Mouse (Mus musculus): ENCODE results near the gene Cisd1.
"Not testable (repeated sequence)": the region's sequence is repeated elsewhere in the genome, so short reads cannot be mapped to it uniquely, and the experiment has no call there.

Cisd1 gene

GRCm38 (mm10) chr10:71344579-71345143 is at the start of gene Cisd1:
Gene Cisd1 (minus strand): TSS chr10:71344954.
- peak; percentile 71 for DNase-seq (ENCODE audit: low read depth)

- DNase-seq (ENCODE audit: low read depth), result no peak
Measured at GRCm38 (mm10) chr10:71389311-71389710, 44.6 kb upstream of the Cisd1 start.

DNA sequence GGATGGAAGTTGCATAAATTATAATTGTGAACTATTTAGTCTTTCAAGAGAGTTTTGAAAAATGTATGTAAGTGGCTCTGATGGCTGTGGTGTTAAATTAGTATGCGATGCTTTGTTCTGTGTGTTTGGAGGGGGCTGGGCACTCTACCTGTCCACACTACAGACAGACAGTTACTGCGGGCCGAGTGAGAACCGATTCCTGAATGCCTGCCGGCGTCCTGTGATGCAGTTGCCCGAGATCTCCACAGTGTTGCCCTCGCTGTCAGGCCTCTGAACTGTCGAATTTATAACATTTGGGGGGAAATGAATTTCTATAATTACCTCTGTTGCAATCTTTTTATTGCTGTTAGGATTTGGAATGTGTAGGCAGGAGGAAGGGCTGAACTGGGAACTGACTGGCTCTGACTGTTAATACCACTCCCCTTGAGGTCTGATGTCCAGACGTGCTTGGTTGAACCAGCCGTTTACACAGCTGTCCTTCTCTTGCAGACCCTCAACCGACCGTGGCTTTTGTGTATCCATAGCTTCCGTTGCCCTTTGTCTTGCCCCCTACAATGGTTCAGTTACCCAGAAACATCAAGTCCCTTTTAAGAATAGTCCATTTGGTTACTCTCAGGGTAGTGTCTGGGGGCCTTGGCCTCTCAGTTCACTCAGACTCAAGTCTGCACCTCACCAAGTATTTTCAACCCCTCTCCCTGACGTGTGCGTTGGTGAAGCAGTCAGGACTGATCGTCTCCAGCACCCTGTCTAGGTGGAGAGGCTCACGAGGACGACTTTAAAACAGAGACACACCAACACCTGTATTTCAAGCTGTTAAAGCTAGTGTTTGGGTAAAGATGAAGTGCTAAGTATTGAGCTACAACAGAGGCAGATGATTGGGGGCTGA is 39.6 kb upstream of the Cisd1 start:
- DNase-seq (ENCODE audit: low read depth), result no peak

DNA sequence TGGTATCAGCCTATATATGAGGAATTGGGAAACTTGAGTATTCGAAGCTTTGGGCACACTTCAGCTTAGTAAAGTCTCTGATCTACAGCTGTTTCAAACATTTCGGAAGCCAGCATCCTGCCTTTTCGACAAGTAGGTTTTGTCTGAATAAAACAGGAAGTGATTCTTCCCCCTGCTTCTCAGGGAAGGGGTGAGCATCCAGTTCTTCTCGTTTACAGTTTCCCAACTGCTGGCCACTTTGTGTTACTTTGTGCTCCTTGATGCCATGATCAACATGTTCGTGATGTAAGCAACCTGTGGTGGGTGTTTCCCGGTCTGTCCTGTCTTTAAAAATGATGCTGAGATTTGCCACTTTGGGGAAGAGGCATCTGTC is 38.8 kb upstream of the Cisd1 start:
- not testable (repeated sequence) for DNase-seq (ENCODE audit: low read depth)

DNA sequence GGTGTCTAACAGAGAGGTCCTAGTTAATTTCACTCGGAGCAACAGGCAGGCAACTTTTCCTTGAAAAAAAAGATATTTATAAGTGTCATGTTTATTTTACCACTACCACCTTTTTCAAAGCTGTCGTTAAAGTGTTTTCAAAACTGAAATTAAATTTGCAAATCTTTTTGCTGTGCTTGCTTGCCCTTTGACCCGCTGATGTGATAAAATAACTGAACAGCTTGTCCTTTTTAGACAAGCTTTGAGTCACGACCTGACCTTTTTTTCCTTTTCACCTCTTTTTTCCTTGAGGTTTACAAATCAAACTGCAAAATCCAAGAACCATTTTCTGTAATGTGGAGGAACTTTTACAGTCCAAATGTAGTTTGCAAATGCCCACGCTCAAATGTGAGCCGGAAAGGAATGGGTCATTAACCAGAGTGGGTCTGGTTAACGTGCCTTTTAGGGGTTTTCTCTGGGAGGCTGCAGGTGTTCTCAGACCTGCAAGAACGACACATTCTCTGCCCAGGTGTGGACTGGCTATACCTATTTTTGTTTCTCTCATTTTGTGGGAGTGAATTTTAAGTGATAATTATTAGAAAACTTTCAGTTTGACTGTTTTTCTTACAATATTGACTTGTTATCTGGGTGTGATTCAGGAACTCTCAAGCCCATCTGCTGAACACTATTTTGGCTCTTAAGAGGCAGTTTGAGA is 38.3 kb upstream of the Cisd1 start:
- no peak for DNase-seq (ENCODE audit: low read depth)

DNA sequence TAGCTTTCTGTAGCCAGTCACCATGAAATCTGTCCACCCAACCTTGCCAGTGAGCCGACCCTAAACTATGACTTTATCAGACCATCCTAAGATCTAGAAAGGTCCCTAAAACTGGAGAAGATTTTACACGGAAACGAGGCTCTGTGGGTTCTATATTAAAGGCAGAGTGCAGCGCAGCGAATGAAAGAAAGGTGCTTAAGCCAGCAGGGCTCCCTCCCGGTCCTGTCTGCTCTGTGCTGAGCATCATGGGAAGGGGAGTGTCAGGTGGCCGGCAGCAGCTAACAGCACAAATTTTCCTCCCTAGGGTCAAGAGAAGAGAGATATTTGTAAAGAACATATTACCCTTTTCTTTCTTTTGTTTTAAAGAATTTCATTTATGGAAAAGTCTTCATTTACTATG is 37.4 kb upstream of the Cisd1 start:
- DNase-seq (ENCODE audit: low read depth), result no peak

GRCm38 (mm10) chr10:71381471-71382033 is 36.8 kb upstream of the Cisd1 start:
- DNase-seq (ENCODE audit: low read depth), result no peak

DNA sequence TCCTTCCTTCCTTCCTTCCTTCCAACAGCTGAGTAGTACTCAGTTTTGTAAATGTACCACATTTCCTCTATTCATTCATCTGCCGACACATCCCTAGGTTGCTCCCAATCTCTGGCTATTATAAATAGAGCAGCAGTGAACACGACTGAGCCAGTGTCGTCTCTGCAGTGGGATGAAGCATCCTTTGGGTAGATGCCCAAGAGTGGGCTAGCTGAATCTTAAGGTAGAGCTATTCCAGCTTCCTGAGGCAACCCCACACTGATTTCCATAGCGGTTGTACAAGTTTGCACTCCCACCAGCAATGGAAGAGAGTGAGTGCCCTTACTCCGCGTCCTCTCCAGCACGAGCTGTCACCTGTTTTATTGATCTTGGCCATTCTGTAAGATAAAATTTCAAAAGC is 35.7 kb upstream of the Cisd1 start:
- DNase-seq (ENCODE audit: low read depth), result no peak

DNA sequence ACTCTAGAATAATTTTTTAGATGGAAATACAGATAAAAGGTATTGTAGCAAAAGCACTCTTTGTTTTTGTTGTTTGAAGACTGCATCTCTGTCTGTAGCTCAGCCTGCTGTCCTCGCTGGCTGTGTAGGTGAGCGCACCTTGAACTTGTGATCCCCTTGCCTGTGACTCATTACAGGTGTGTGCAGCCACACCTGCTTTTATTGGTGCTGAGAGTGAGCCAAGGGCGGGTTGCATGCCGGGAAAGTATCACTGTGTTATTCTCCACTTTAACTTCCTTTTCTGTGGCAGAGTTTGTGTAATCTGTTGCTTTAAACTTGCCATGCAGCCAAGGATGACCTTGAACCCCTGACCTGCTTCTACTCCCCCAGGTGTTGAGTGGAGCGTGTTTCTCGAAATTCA is 31.3 kb upstream of the Cisd1 start:
- no peak for DNase-seq (ENCODE audit: low read depth)

DNA sequence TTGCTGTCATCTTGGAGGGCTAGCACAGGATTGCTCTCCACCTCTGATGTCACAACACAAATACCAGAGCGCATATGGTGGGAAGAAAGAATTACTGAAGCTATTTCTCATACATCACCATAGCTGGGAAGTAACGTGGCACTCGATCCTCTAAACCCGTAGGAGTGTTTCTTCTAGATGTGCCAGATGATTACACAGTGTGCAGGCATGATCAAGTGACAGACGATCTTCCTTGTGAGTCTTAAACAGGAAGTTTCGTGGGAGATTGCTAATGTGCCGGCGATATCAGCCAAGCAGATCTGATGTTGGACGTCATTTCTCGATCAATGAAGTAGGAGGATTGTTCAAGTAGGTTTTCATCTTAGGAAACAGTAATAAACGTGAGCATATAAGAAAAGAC is 29.0 kb upstream of the Cisd1 start:
- no peak for DNase-seq (ENCODE audit: low read depth)

DNA sequence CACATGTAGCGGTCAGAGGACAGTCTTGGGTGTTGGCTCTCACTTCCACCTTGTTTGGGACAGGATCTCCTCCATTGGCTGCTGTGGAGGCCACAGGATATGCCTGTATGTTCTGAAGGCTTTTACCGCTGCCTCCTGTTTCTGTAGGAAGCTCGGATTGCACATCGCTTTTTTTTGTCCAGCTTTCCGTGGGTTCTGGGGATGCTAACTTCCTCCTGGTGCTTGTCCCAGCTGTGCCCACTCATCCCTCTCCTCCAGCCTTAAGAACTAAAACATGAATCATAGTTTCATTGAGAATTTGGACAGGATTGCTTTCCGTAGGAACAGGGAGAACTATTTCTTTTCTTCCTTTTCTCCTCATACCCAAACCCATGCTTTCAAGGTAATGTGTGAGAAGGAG is 27.1 kb upstream of the Cisd1 start:
- no peak for DNase-seq (ENCODE audit: low read depth)

DNA sequence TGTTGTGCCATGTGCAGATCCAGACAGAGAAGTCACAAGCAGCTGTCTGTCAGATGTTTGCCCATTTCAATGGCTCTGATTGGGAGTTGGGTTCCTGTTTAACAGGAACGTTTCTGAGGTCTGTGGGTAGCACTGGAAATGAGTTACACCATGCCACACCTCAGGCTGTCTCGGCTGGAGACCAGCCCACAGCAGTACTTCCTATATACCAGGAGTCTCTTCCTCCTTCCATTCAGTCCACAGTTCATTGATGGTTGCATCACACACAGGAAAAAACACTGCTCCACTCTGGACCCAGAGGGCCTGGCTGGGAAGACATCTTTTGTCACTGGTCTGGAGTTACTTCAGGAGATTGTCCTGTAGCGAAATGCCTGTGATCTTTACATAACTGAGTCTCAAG is 24.7 kb upstream of the Cisd1 start:
- no peak for DNase-seq (ENCODE audit: low read depth)

GRCm38 (mm10) chr10:71368128-71368940 is 23.6 kb upstream of the Cisd1 start:
- no peak for DNase-seq (ENCODE audit: low read depth)

GRCm38 (mm10) chr10:71363858-71364257 is 19.1 kb upstream of the Cisd1 start:
- DNase-seq (ENCODE audit: low read depth), result no peak

DNA sequence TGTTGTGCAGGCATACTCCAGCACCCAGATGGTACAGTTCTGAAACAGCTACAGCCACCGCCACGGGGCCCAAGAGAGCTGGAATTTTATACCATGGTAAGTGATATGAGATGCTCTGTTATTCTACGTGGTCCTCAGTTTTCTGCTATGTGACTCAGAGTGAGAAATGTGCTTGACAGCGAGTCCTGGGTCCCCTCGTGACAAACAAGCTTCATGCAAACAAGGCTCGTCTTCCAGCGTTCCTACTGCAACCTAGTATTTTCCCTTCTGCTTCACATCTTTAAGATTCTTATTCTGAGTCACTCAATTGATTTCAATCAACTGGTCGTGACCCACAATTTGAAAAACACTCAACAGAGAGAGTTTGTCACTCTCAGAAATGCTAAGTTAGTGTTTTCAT is 18.7 kb upstream of the Cisd1 start:
- no peak for DNase-seq (ENCODE audit: low read depth)

DNA sequence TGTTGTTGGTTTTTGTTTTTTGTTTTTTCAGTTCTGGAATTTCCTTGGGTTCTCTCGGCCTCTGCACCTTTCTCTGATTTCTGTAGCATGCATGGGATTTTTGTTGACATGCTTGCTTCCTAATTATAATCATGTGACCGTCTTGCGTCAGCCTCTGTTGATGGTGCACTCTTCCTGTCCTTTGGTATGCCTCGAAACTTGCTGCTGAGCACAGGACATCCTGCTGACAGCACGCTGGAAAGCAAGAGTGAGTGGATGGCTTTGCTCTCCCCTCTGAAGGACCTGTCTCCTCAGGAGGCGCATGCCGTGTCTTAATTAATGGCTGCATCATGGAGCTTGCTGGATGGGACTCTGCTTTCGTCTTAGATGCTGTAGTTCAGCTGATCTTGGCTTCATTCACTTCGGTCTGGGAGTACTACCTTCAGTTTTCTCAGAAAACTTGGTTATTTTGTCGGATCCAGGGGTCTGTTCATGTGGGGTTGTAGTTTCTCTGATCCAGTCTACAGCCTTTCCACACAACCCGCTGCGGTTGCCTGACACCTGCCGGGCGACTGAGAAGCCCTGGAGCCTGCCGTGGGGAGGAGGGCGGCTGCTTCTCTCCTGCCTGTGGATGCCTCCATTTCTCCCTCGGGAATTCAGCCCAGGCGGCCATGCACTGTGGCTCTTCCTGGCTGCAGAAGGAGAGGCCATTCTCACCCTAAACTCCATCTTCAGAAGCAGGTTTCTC is 17.2 kb upstream of the Cisd1 start:
- DNase-seq (ENCODE audit: low read depth), result no peak

GRCm38 (mm10) chr10:71361044-71361443 is 16.3 kb upstream of the Cisd1 start:
- DNase-seq (ENCODE audit: low read depth), result no peak

DNA sequence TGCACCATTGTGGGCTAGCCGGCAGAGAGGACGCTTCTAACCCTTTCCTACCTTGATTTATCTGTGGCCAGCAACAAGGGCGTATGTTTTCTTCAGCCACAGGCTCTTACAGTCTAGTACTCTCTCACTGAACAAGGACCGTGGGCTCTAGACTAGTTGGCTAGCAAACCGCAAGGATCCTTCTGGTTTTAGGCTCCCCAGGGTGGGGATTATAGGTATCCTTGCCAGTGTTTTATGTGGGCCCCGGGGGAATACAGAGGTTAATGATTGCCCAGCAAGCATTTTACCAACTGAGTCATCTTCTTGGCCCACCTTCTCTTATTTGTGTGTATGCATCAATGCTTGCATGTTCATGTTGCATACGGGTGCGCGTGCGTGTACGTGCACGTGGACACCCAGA is 10.2 kb upstream of the Cisd1 start:
- no peak for DNase-seq (ENCODE audit: low read depth)

DNA sequence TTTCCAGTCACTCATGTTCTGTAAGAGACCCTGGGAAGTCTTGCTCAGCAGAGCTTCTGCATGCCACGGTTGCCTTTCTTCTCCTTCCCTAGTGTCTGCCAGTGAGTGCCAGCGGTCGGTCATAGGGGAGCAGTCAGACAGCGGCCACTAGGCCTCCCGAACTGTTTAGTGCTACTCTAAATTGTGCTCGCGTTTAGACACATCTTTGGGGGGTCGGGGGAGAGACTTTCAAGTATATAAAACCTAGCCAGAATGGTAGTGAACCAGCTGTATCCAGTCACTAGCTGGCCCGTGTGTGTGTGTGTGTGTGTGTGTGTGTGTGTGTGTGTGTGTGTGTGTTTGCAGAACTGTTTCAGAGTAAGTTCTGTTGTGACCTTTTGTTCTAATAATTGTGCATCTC is 9.1 kb upstream of the Cisd1 start:
- DNase-seq (ENCODE audit: low read depth), result no peak

- DNase-seq (ENCODE audit: low read depth), result no peak
Measured at GRCm38 (mm10) chr10:71351301-71351700, 6.5 kb upstream of the Cisd1 start.

DNA sequence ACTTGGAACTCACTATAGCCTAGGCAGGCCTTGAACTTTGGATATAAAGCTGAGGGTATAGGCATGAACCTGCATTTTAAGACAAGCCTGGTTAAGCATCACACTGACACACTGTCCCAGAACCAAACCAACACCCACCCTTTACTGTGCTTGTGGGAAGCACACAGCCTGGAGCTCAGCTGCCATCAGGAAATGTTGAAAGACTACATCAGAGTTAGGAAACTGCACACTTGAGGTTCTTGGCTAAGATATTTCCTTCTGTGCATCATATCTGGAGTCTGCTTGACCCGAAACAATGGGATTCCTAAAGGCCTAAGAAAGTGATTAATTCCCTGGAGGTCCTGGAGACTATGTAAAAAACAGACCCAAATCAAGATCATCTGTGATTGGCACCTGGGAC is 4.5 kb upstream of the Cisd1 start:
- no peak for DNase-seq (ENCODE audit: low read depth)
